Mouse (Mus musculus) erythroblast, embryonic 14.5 days (primary cell): ENCODE measurements around the gene C1qtnf9.

Experiments
- GATA1 ChIP-seq: IDR thresholded peaks from 2 replicates; pipeline ENCODE4 v1.6.1; 2012; ENCODE audit warnings: low read length, inconsistent platforms, mixed read lengths
- TAL1 ChIP-seq: IDR thresholded peaks from 3 replicates; pipeline ENCODE4 v1.6.1; 2012; ENCODE audit warnings: low read length, inconsistent platforms, mixed read lengths

DNA sequence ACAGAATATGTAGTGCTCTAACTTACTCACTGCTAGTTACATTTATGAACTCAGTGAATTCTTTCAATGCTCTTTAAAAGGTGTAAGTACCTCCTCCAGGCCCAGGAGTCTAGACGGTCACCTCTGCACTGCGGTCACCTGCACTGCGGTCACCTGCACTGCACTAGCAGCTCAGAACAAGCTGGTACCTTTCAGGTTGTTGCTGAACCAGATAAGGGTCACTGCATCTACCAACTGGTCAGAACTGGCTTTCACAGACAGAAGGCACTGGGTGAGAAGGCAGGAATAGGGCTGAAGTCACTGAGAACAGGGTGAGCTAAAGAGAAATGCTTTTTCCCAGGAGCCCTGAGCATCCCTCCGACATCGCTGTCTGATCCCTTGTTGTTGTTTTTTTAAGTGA is 13.3 kb upstream of the C1qtnf9 start:
- no peak for TF ChIP-seq TAL1
- TF ChIP-seq GATA1: no peak
